In the genomic region with DNA sequence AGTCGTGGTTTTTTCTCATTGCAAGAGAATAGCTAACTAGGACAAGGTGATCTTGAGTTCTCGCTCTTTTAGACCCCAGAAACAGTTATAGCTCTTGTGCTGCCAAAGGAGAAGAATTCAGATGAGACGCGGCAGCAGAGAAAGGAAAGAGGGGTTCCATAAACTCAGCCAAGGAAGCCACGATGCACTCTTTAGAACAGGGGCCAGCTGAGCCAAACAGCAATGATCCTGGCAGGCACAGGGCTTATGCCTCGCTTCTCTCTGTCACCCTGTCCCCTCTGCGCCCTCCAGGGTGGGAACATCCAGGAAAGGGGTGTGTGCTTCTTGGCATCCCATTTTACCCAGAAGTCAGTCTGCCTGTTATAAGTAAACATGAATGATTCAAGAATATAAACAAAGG, we compare ENCODE assay signal across 25 mouse cellular contexts. TPM values are rescaled to one million over a fixed set of nuclear protein-coding genes. Genes with fewer than 3 reads are reported as not detected.
"Had no signal": no experiment of that assay in that cellular context is flagged by ENCODE, and none has a peak within 500 bp of the region (broad histone marks: within the 10 kb centered on the region; RNA-seq: fewer than 3 reads in every experiment).

A gene (minus strand): TSS at position 101 of the 400 bp plus-strand sequence.

- H3K9ac ChIP-seq: liver, embryonic 13.5 days; liver, embryonic 15.5 days; liver, postnatal 0 days; lung, embryonic 15.5 days; midbrain, embryonic 12.5 days; neural tube, embryonic 12.5 days; stomach, embryonic 15.5 days had no signal

- H3K36me3 ChIP-seq: liver, embryonic 13.5 days; liver, embryonic 15.5 days; lung, embryonic 15.5 days; midbrain, embryonic 12.5 days; neural tube, embryonic 12.5 days; stomach, embryonic 15.5 days had no signal

- DNase-seq: liver, embryonic 13.5 days; liver, postnatal 0 days; lung, adult 2 months; lung, postnatal 14 days; lung, postnatal 36 days; midbrain, embryonic 14.5 days; right cerebral cortex, postnatal 14 days; thymus, adult 18-20 months; thymus, postnatal 14 days; thymus, postnatal 36 days had no signal

- H3K4me3 ChIP-seq: liver, embryonic 13.5 days; liver, embryonic 15.5 days; lung, embryonic 15.5 days; megakaryocyte, embryonic 14.5 days; midbrain, embryonic 12.5 days; neural tube, embryonic 12.5 days; stomach, embryonic 15.5 days had no signal

- H3K4me1 ChIP-seq: liver, embryonic 13.5 days; liver, embryonic 15.5 days; lung, embryonic 15.5 days; midbrain, embryonic 12.5 days; neural tube, embryonic 12.5 days; stomach, embryonic 15.5 days had no signal

- H3K4me2 ChIP-seq: liver, embryonic 13.5 days; liver, embryonic 15.5 days; lung, embryonic 15.5 days; midbrain, embryonic 12.5 days; neural tube, embryonic 12.5 days; stomach, embryonic 15.5 days had no signal

- ATAC-seq: liver, postnatal 0 days; lung, postnatal 0 days had no signal

- H3K27ac ChIP-seq: liver, embryonic 13.5 days; liver, embryonic 15.5 days; lung, embryonic 15.5 days; macrophage; midbrain, embryonic 12.5 days; neural tube, embryonic 12.5 days; stomach, embryonic 15.5 days had no signal

- H3K27me3 ChIP-seq: liver, embryonic 13.5 days; liver, embryonic 15.5 days; lung, embryonic 15.5 days; midbrain, embryonic 12.5 days; neural tube, embryonic 12.5 days; stomach, embryonic 15.5 days had no signal

- H3K9me3 ChIP-seq: liver, embryonic 13.5 days; liver, embryonic 15.5 days; lung, embryonic 15.5 days; midbrain, embryonic 12.5 days; neural tube, embryonic 12.5 days; stomach, embryonic 15.5 days had no signal

RNA-seq across cellular contexts. Expression of the gene that starts here (rescaled TPM):
- total RNA-seq: megakaryocyte progenitor cell, adult 5-6 weeks; midbrain, postnatal 0 days; monocyte, adult 5-6 weeks; neutrophil, adult 5-6 weeks had no signal
- polyA plus RNA-seq: liver, embryonic 13.5 days; liver, embryonic 15.5 days; liver, postnatal 0 days; lung, adult 2 months; lung, embryonic 15.5 days; lung, postnatal 0 days; macrophage; midbrain, embryonic 12.5 days; midbrain, embryonic 14.5 days; midbrain, postnatal 0 days; neural tube, embryonic 12.5 days; neural tube, embryonic 14.5 days; spleen, adult 2 months; stomach, embryonic 15.5 days; thymus, postnatal 0 days had no signal
